Mouse (Mus musculus) small intestine, adult 2 months (tissue): ENCODE data around the gene Rpl23. TPM values are rescaled to one million over a fixed set of nuclear protein-coding genes. Genes with fewer than 3 reads are reported as not detected.
A peak's percentile ranks its signal among the peaks of the same experiment; 100 is the strongest.

Experiments used
- H3K27ac ChIP-seq: fragments of 200-500 bp; 2 replicates; pipeline ENCODE4 v1.5.1; 2012; ENCODE audit warnings: low read depth, low read length, control low read depth, inconsistent platforms; ENCODE audit not compliant: insufficient read depth
- H3K27me3 ChIP-seq: fragments of 200-500 bp; 2 replicates; pipeline ENCODE4 v1.6.1; 2012; ENCODE audit warnings: mild to moderate bottlenecking, moderate library complexity, low read length, inconsistent platforms; ENCODE audit not compliant: control insufficient read depth, insufficient read depth
- H3K36me3 ChIP-seq: fragments of 200-500 bp; 2 replicates; pipeline ENCODE4 v1.6.1; 2012; ENCODE audit warnings: mild to moderate bottlenecking, low read length, control low read depth, inconsistent platforms; ENCODE audit not compliant: control insufficient read depth, insufficient read depth
- H3K4me1 ChIP-seq: fragments of 200-500 bp; 2 replicates; pipeline ENCODE4 v1.6.1; 2012; ENCODE audit warnings: low read length, inconsistent platforms, mixed read lengths; ENCODE audit not compliant: control insufficient read depth, insufficient read depth, insufficient read length
- H3K4me3 ChIP-seq: fragments of 200-500 bp; 2 replicates; pipeline ENCODE4 v1.5.1; 2012; ENCODE audit warnings: low read depth, mild to moderate bottlenecking, control low read depth, inconsistent platforms, low read length, moderate library complexity
- CTCF ChIP-seq: fragments of 200-500 bp; IDR thresholded peaks from 2 replicates; pipeline ENCODE4 v1.5.1; 2012; ENCODE audit warnings: low read depth, mild to moderate bottlenecking, control low read depth, inconsistent platforms, low read length, moderate library complexity, mixed read lengths; ENCODE audit not compliant: insufficient replicate concordance, insufficient read length; ENCODE audit errors: extremely low read depth
- POLR2A ChIP-seq: fragments of 200-500 bp; IDR thresholded peaks from 2 replicates; pipeline ENCODE4 v1.6.1; 2012; ENCODE audit warnings: low read depth, mild to moderate bottlenecking, control low read depth, inconsistent platforms, low read length, moderate library complexity
- WGBS: fragments of 180-500 bp; shearing (Covaris S2); methylation state at CpG from one replicate; pipeline ENCODE4 v1.1.7; 2018; 5-methylcytosine and 5-hydroxymethylcytosine counted together
- polyA plus RNA-seq: library from polyadenylated mRNA; depleted of rRNA; stranded (reverse); fragments of >200 nt; gene quantifications from 2 replicates; pipeline ENCODE4 v1.2.3, GENCODE M21; 2012

The Rpl23 gene
- polyA plus RNA-seq, 1 experiment = 22.0 TPM

GRCm38 (mm10) chr11:97776497-97777128, 5.6 kb downstream of the Rpl23 start:
- H3K36me3 ChIP-seq = peaks cover 45% of the 10 kb centered on the region
- H3K4me1 ChIP-seq = peaks cover 10% of the 10 kb centered on the region; the same call in 1 of the 2 replicates
- TF ChIP-seq POLR2A (no peak), CTCF (0 out of 2 replicates have a peak, but pooled peaks have one; percentile 1)
- 64% methylated on average over 5 of the region's 5 CpGs for WGBS
- no peaks in the 10 kb centered on the region for H3K27me3 ChIP-seq
- H3K27ac ChIP-seq = no peak overlapping the region
- H3K4me3 ChIP-seq = no peak overlapping the region

- WGBS = 45% methylated on average over 17 of the region's 17 CpGs
- Histone ChIP-seq H3K4me1 (peaks cover 10% of the 10 kb centered on the region; the same call in 1 of the 2 replicates), H3K36me3 (peaks cover 42% of the 10 kb centered on the region), H3K4me3 (no peak within 1 kb of the TSS), H3K27me3 (no peaks in the 10 kb centered on the region), H3K27ac (no peak within 1 kb of the TSS)
- TF ChIP-seq CTCF (no peak), POLR2A (no peak)
These were observed 6.3 kb downstream of the Rpl23 start, which contains the start of gene 1700001P01Rik for GRCm38 (mm10) chr11:97775808-97776496. Gene 1700001P01Rik, minus strand, starts transcription at chr11:97775918.

DNA sequence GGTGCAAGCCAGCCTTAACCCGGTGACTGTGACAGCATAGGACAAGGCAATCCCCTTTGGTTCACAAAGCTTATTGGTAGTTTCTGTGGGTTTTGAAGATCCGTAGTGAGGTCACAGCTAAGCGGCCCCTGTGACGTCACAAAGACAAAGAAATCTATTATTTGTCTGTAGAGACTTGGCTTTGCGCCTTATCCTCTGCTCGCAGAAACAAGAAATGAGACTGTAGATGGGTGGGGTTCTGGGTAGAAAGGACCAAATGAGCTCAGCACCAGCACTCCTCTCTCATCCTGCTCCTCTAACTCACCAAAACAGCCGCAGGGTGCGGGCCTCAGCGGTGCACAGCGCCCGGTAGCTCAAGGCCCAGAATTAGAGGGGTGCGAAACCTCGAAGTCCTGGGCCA, 7.1 kb downstream of the Rpl23 start:
- H3K36me3 ChIP-seq = peaks cover 34% of the 10 kb centered on the region
- H3K4me3 ChIP-seq = no peak overlapping the region
- H3K27ac ChIP-seq = no peak overlapping the region
- H3K27me3 ChIP-seq = no peaks in the 10 kb centered on the region
- 74% methylated on average over 13 of the region's 13 CpGs for WGBS
- H3K4me1 ChIP-seq = peaks cover 2% of the 10 kb centered on the region; the same call in 1 of the 2 replicates
- TF ChIP-seq CTCF (no peak), POLR2A (no peak)

DNA sequence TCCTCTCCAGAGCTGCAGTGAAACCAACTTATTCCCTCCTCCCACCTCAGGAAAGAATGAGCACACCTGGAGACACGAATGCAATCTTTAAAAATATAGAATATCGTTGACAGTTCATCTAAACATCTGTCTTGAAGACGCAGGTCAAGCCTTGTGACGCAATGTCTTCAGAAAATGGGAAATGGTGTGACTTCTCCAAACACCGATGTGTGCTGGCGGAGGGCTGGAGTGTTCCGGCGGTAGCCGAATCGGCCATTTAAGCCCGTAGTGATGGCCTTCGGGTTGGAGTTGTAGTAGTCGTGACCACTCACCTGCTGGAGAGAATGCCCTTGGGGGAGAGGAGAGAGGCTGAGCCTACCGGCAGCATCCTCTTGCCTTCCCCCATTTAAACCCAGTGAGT, 10.8 kb downstream of the Rpl23 start:
- WGBS = 80% methylated on average over 14 of the region's 14 CpGs
- no peaks in the 10 kb centered on the region for H3K4me1 ChIP-seq
- no peak overlapping the region for H3K4me3 ChIP-seq
- H3K27me3 ChIP-seq = no peaks in the 10 kb centered on the region
- no peak overlapping the region for H3K27ac ChIP-seq
- TF ChIP-seq POLR2A (no peak), CTCF (no peak)
- H3K36me3 ChIP-seq = peaks cover 4% of the 10 kb centered on the region; the same call in 1 of the 2 replicates

- H3K27me3 ChIP-seq = no peaks in the 10 kb centered on the region
- TF ChIP-seq CTCF (no peak), POLR2A (no peak)
- H3K4me1 ChIP-seq = peaks cover 6% of the 10 kb centered on the region
- no peak overlapping the region for H3K4me3 ChIP-seq
- no peaks in the 10 kb centered on the region for H3K36me3 ChIP-seq
- no peak overlapping the region for H3K27ac ChIP-seq
- 13% methylated on average over 2 of the region's 2 CpGs for WGBS
These were observed 12.5 kb downstream of the Rpl23 start for GRCm38 (mm10) chr11:97769704-97770103.

- under 1% methylated on average over 38 of the region's 38 CpGs for WGBS
- Histone ChIP-seq H3K27ac (peak within 1 kb of the TSS; percentile 85), H3K36me3 (peaks cover 16% of the 10 kb centered on the region), H3K4me1 (peaks cover 6% of the 10 kb centered on the region), H3K27me3 (no peaks in the 10 kb centered on the region), H3K4me3 (peak within 1 kb of the TSS; percentile 95)
- TF ChIP-seq POLR2A = peak; percentile 79
- TF ChIP-seq CTCF = no peak
These were observed 15.9 kb downstream of the Rpl23 start, which contains the start of gene Cwc25 for GRCm38 (mm10) chr11:97766154-97766881. Gene Cwc25, minus strand, starts transcription at chr11:97766556.
